15 mouse cellular contexts compared by ENCODE assay signal in genomic region chr8:18287536-18288237, GRCm38 (mm10).
DNase-seq lines count a peak whose midpoint lies in the region; ATAC-seq and TF ChIP-seq lines count a peak whose summit lies in the region.
"Had no signal": no experiment of that assay in that cellular context is flagged by ENCODE, and none has a peak within 500 bp of the region (broad histone marks: within the 10 kb centered on the region; RNA-seq: fewer than 3 reads in every experiment).

No protein-coding gene starts in this region.

- peak; percentile 29 for DNase-seq in embryonic facial prominence, embryonic 14.5 days (ENCODE audit: low spot score)
- DNase-seq in embryonic facial prominence, embryonic 10.5 days (ENCODE audit: low spot score), result no peak
- DNase-seq in kidney, postnatal 0 days (ENCODE audit: low spot score), result peak; percentile 1
- DNase-seq in kidney, postnatal 36 days, result no peak
- DNase-seq in retina, adult 2 months (ENCODE audit: low read depth, low spot score), result peak; percentile 1
- DNase-seq in retina, embryonic 14.5 days (ENCODE audit: low spot score), result no peak
- DNase-seq in retina, postnatal 1 day, result peak; percentile 24
- DNase-seq in urinary bladder, adult 2 months (ENCODE audit: low spot score), result no peak
- DNase-seq: cerebellum, adult 8-10 months; kidney, postnatal 25 days; thymus, postnatal 14 days had no signal

- TF ChIP-seq CTCF in kidney, postnatal 0 days (IDR thresholded peaks at IDR 0.05; ENCODE audit: low read depth), result no peak

- 65% methylated on average over 8 of the region's 8 CpGs for WGBS in embryonic facial prominence, embryonic 14.5 days
- 79% methylated on average over 8 of the region's 8 CpGs for WGBS in embryonic facial prominence, embryonic 10.5 days
- WGBS in kidney, postnatal 0 days, result 29% methylated on average over 8 of the region's 8 CpGs

- no peak overlapping the region for H3K27ac ChIP-seq in embryonic facial prominence, embryonic 14.5 days (replicated peaks; ENCODE audit: low read depth, low read length)
- H3K27ac ChIP-seq in embryonic facial prominence, embryonic 10.5 days (replicated peaks), result no peak overlapping the region
- H3K27ac ChIP-seq in kidney, postnatal 0 days, result no peak overlapping the region
- H3K27ac ChIP-seq: embryonic facial prominence, embryonic 12.5 days; limb, embryonic 15.5 days had no signal

- no peaks in the 10 kb centered on the region for H3K36me3 ChIP-seq in embryonic facial prominence, embryonic 14.5 days (ENCODE audit: control insufficient read depth, insufficient read depth, low read length)
- H3K36me3 ChIP-seq in embryonic facial prominence, embryonic 10.5 days (replicated peaks), result no peaks in the 10 kb centered on the region
- no peaks in the 10 kb centered on the region for H3K36me3 ChIP-seq in kidney, postnatal 0 days (ENCODE audit: insufficient read depth, low read length)
- H3K36me3 ChIP-seq: embryonic facial prominence, embryonic 12.5 days; limb, embryonic 15.5 days had no signal

- no peak overlapping the region for H3K4me2 ChIP-seq in embryonic facial prominence, embryonic 14.5 days (ENCODE audit: low read depth, low read length)
- H3K4me2 ChIP-seq in kidney, postnatal 0 days (ENCODE audit: low read length), result no peak overlapping the region
- H3K4me2 ChIP-seq: embryonic facial prominence, embryonic 12.5 days; heart, embryonic 11.5 days; limb, embryonic 15.5 days had no signal

- H3K4me3 ChIP-seq in embryonic facial prominence, embryonic 14.5 days (ENCODE audit: low read depth, low read length), result no peak overlapping the region
- no peak overlapping the region for H3K4me3 ChIP-seq in embryonic facial prominence, embryonic 10.5 days
- H3K4me3 ChIP-seq in kidney, postnatal 0 days (replicated peaks; ENCODE audit: low read depth, low read length), result no peak overlapping the region
- H3K4me3 ChIP-seq: embryonic facial prominence, embryonic 12.5 days; limb, embryonic 15.5 days had no signal

- no peaks in the 10 kb centered on the region for H3K9me3 ChIP-seq in embryonic facial prominence, embryonic 14.5 days (ENCODE audit: control insufficient read depth, low read length)
- no peaks in the 10 kb centered on the region for H3K9me3 ChIP-seq in embryonic facial prominence, embryonic 10.5 days
- no peaks in the 10 kb centered on the region for H3K9me3 ChIP-seq in kidney, postnatal 0 days (replicated peaks; ENCODE audit: low read length)
- H3K9me3 ChIP-seq: embryonic facial prominence, embryonic 12.5 days; limb, embryonic 15.5 days had no signal

- no peak overlapping the region for H3K9ac ChIP-seq in embryonic facial prominence, embryonic 14.5 days (ENCODE audit: low read depth, low read length)
- no peak overlapping the region for H3K9ac ChIP-seq in kidney, postnatal 0 days (ENCODE audit: low read depth, low read length)
- H3K9ac ChIP-seq: embryonic facial prominence, embryonic 12.5 days; limb, embryonic 15.5 days had no signal

- no peaks in the 10 kb centered on the region for H3K4me1 ChIP-seq in embryonic facial prominence, embryonic 14.5 days (ENCODE audit: control insufficient read depth, insufficient read depth, low read length)
- no peaks in the 10 kb centered on the region for H3K4me1 ChIP-seq in embryonic facial prominence, embryonic 10.5 days
- H3K4me1 ChIP-seq in kidney, postnatal 0 days (replicated peaks; ENCODE audit: insufficient read depth, low read length), result no peaks in the 10 kb centered on the region
- H3K4me1 ChIP-seq: embryonic facial prominence, embryonic 12.5 days; limb, embryonic 15.5 days had no signal

- H3K27me3 ChIP-seq in embryonic facial prominence, embryonic 14.5 days (replicated peaks; ENCODE audit: control insufficient read depth, insufficient read depth, low read length), result no peaks in the 10 kb centered on the region
- H3K27me3 ChIP-seq in embryonic facial prominence, embryonic 10.5 days (replicated peaks; ENCODE audit: low read depth, poor library complexity, severe bottlenecking), result no peaks in the 10 kb centered on the region
- no peaks in the 10 kb centered on the region for H3K27me3 ChIP-seq in kidney, postnatal 0 days (ENCODE audit: insufficient read depth, low read length)
- H3K27me3 ChIP-seq: embryonic facial prominence, embryonic 12.5 days; limb, embryonic 15.5 days had no signal

- no peak for ATAC-seq in embryonic facial prominence, embryonic 14.5 days (ENCODE audit: low read depth)
- ATAC-seq in kidney, postnatal 0 days (replicated peaks; ENCODE audit: low FRiP score, low read depth), result no peak
- ATAC-seq: midbrain, embryonic 16.5 days had no signal

Comparison
In these comparisons a context has a peak if more than half of its experiments do, and no peak if none do; other contexts are left out.
1. DNase-seq: peak in embryonic facial prominence, embryonic 14.5 days (single experiment), kidney, postnatal 0 days (single experiment), retina, adult 2 months (single experiment) and retina, postnatal 1 day (single experiment); none in embryonic facial prominence, embryonic 10.5 days (single experiment), kidney, postnatal 36 days (0 of 2), retina, embryonic 14.5 days (single experiment) and urinary bladder, adult 2 months (single experiment).